Mouse (Mus musculus) macrophage (primary cell): Measurements from ENCODE around the gene Gm20662. TPM values are rescaled to one million over a fixed set of nuclear protein-coding genes. Genes with fewer than 3 reads are reported as not detected.
A peak's percentile ranks its signal among the peaks of the same experiment; 100 is the strongest.

Experiments used
- H3K27ac ChIP-seq: fragments of 350-480 bp; formaldehyde crosslinking; 2 replicates; pipeline ENCODE4 v1.9.0; 2021
- H3K36me3 ChIP-seq: fragments of 350-480 bp; formaldehyde crosslinking; 2 replicates; pipeline ENCODE4 v1.9.0; 2021; ENCODE audit errors: inconsistent target
- H3K4me3 ChIP-seq: fragments of 350-480 bp; formaldehyde crosslinking; 2 replicates; pipeline ENCODE4 v1.9.0; 2021; ENCODE audit errors: inconsistent target
- H3K79me2 ChIP-seq: fragments of 350-480 bp; formaldehyde crosslinking; 2 replicates; pipeline ENCODE4 v1.9.0; 2021; ENCODE audit errors: inconsistent target
- WGBS: methylation state at CpG from one replicate; pipeline ENCODE4 v1.1.7; 2026; ENCODE audit warnings: inconsistent platforms; ENCODE audit not compliant: missing documents; 5-methylcytosine and 5-hydroxymethylcytosine counted together
- polyA plus RNA-seq: library from polyadenylated mRNA; stranded (reverse); fragments of 250-400 nt; gene quantifications from 3 replicates; pipeline ENCODE4 v1.2.4, GENCODE M21; 2018; ENCODE audit warnings: inconsistent platforms
- total RNA-seq, 78 experiments: library from RNA; depleted of rRNA; stranded (reverse); fragments of 250-400 nt; gene quantifications; 1 replicate in 9 of 78; 2 replicates in 24 of 78; 3 replicates in 43 of 78; 4 replicates in 2 of 78; pipeline ENCODE4 v1.2.4; 2018; ENCODE audit warnings: inconsistent platforms in 56 of 78

Gm20662 gene
- 1 to 10 TPM in 15 of 26 experiments, under 1 TPM in 7, not detected in 4; 0.46 to 5.0 (median 1.7) TPM for total RNA-seq (2018; cell fraction: chromatin; rRNA removed)
- total RNA-seq (2018; cell fraction: cytosol; rRNA removed): 1 to 10 TPM in 17 of 26 experiments, under 1 TPM in 7, not detected in 2; 0.59 to 3.3 (median 1.7) TPM
- total RNA-seq (2018; cell fraction: nucleus; rRNA removed): 1 to 10 TPM in 14 of 26 experiments, under 1 TPM in 1, not detected in 11; 0.75 to 6.9 (median 2.0) TPM
- polyA plus RNA-seq: 1.0 to 1.3 TPM in 2 of 3 replicates, not detected in the other

DNA sequence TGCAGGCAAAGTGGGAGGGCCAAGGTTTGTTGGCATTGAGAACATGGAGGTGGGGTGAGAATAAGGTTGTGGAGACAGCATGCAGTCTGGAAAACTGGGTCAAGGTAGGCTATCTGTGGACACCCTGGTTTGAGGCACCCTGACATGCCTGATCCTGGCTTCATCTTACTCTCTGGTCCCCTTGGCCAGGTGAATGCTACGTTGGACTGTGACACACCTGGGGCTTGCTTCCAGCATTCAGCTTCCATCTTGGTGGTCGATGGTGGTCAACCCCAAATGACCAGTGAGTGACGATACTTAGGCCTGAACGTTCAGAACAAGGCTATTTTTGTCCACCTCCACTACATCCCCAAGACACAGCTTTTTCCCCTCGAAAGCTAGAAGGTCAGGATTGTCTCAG lies at the start of gene Gm20662:
Gene Gm20662 (plus strand): TSS at position 301 of the 400 bp plus-strand sequence.
- Histone ChIP-seq H3K79me2 (no peaks in the 10 kb centered on the region), H3K36me3 (no peaks in the 10 kb centered on the region), H3K4me3 (no peak within 1 kb of the TSS), H3K27ac (peak within 1 kb of the TSS; percentile 66)
- 92% methylated on average over 5 of the region's 5 CpGs for WGBS

DNA sequence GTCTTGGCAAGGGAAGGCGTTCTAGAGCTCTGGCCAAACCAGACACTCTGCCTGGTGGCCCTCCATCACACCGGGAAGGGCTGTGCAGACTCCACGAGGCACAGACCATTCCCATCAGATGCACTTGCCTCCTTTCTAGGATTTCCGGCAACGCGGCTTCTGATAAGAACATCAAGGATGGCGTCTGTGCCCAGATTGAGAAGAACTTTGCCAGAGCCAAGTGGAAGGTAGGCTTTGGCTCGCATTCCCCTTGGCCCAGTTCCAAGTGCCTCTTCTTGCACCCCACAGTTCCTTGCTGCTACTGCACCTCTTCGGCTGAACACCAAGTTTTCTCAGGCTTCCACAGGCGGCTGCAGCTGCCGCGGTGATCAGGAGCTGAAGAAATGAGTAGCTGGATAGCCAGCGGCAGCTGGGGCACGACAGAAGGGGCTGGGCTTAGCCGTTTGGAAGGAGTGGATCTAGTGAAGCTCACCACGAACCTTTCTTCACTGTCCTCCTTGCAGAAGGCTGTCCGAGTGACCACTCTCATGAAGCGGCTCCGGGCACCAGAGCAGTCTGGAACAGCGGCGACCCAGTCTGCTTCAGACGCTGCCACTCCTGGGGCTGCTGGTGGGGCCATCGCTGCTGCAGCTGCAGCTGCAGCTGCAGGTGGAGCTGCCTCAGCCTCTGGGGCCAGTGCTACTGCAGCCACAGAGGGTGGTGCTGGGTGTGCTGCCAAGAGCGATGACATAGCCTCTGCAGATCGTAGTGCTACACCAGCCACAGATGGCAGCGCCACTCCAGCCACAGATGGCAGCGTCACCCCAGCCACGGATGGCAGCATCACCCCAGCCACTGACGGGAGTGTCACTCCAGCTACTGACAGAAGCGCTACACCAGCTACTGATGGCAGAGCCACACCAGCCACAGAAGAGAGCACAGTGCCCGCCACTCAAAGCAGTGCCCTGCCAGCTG lies 48.6 kb upstream of the Gm20662 start:
- Histone ChIP-seq H3K27ac (no peak overlapping the region), H3K79me2 (peaks cover 16% of the 10 kb centered on the region), H3K4me3 (no peak overlapping the region), H3K36me3 (no peaks in the 10 kb centered on the region)
- WGBS: 87% methylated on average over 31 of the region's 31 CpGs

DNA sequence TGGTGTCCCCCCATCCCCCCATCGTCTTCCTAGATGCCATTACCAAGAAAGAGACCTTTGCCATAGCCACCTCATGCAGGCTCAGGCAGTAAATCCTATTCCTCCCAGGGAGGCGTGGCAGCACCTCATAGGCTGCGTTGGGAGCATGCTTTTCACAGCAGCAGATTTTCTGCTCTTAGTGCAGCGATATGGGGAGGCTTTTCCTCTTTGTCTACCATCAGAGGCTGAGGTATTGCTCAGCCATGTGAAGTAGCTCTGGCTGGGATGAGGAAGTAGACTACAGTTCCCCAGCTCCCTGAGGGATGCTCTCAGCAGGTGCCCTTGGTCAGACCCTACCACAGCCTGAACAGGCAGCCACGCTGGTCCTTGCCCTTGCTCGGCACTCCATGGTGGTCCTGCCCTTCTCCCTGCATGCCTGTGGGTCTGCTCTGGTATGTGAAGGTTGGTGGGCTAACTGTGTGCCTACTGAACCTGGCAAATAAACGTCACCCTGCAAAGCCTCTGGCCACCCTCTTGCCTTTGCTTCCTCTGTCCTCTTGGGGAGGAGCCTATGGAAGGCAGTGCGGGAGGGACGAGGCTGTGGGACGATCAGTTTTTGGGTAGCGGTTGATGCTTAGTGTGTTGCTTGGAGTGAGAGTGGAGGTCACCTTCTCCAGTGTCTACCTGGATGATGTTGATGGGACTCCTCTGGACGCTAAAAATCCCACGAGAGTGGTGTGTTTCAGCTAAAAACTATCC lies 46.8 kb upstream of the Gm20662 start:
- 85% methylated on average over 13 of the region's 13 CpGs for WGBS

DNA sequence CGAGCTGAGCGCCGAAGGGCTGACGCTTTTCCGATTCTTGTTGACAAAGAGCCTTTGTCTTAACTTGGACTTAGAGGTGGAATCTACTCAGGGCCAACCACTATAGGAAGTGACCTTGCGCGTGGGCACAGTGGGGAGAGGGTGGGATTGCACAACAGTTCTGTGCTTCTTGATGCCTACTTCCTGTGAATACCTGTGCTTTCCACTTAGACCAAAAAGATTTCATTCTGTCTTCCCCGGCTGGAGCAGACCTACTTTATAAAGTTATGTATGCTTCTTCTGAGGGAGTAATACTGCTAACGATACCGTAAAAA lies 46.3 kb upstream of the Gm20662 start, which contains the start of gene Traip:
Gene Traip (plus strand): TSS at position 215 of the 314 bp plus-strand sequence.
- Histone ChIP-seq H3K27ac (peak within 1 kb of the TSS; percentile 34), H3K36me3 (no peaks in the 10 kb centered on the region), H3K79me2 (peaks cover 39% of the 10 kb centered on the region), H3K4me3 (peak within 1 kb of the TSS; percentile 84)
- WGBS: 76% methylated on average over 10 of the region's 10 CpGs

More for the DNA sequence above, 46.8 kb upstream of the Gm20662 start:
- peaks cover 35% of the 10 kb centered on the region for H3K79me2 ChIP-seq
- H3K36me3 ChIP-seq: no peaks in the 10 kb centered on the region
- no peak overlapping the region for H3K4me3 ChIP-seq
- H3K27ac ChIP-seq: no peak overlapping the region

DNA sequence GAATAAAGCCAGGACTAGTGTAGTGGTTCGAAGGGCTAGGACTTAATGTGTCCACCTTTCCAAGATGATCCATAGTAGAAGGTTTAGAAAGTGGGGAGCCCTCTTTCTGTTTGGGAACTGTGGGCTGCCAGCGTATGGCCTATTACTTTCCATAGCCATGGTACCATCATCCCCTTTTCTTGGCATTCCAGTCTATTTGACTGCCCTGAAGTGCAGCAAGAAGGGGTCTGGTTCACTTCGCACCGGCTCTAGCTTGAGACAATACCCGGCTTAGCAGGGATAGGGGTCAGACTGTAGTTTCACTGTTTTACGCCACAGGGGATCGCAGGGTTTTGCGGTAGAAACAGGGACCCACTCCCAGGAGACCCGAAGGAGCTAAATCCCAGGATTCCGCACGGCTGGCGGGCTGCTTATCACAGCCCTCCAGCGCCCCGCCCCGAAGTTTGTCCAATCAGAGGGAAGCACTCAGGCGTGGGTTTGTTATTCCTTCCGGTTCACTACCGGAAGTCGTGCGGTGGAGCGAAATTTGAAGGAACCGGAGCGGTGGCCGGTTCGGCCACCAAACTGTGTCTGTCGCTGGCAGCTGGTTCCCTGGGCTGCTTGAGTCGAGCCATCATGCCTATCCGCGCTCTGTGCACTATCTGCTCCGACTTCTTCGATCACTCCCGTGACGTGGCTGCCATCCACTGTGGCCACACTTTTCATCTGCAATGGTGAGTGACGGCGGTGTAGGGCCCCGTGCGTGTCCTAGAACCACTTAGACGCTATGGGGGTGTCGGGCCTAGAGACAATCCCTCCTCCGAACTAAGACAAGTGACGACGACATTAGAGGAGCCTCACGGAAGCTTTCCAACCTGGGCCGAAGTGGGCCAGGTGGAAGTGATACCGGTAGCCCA lies 45.4 kb upstream of the Gm20662 start:
- Histone ChIP-seq H3K4me3 (peak overlapping the region; percentile 84), H3K27ac (peak overlapping the region; percentile 34), H3K36me3 (no peaks in the 10 kb centered on the region), H3K79me2 (peaks cover 39% of the 10 kb centered on the region)
- 25% methylated on average over 45 of the region's 45 CpGs for WGBS

- H3K79me2 ChIP-seq: peaks cover 39% of the 10 kb centered on the region
- H3K4me3 ChIP-seq: no peak overlapping the region
- 90% methylated on average over 6 of the region's 6 CpGs for WGBS
- H3K36me3 ChIP-seq: no peaks in the 10 kb centered on the region
- no peak overlapping the region for H3K27ac ChIP-seq
Measured at GRCm38 (mm10) chr9:107955613-107956289, 40.4 kb upstream of the Gm20662 start.

GRCm38 (mm10) chr9:107957141-107957540 lies 39.0 kb upstream of the Gm20662 start:
- no peak overlapping the region for H3K27ac ChIP-seq
- 91% methylated on average over 6 of the region's 6 CpGs for WGBS
- H3K79me2 ChIP-seq: peaks cover 26% of the 10 kb centered on the region
- no peak overlapping the region for H3K4me3 ChIP-seq
- H3K36me3 ChIP-seq: no peaks in the 10 kb centered on the region

GRCm38 (mm10) chr9:107959896-107960295 lies 36.3 kb upstream of the Gm20662 start:
- no peaks in the 10 kb centered on the region for H3K79me2 ChIP-seq
- H3K4me3 ChIP-seq: no peak overlapping the region
- no peak overlapping the region for H3K27ac ChIP-seq
- no peaks in the 10 kb centered on the region for H3K36me3 ChIP-seq
- 94% methylated on average over 6 of the region's 6 CpGs for WGBS

- no peak overlapping the region for H3K4me3 ChIP-seq
- WGBS: 53% methylated on average over 4 of the region's 4 CpGs
- H3K27ac ChIP-seq: no peak overlapping the region
- H3K36me3 ChIP-seq: no peaks in the 10 kb centered on the region
- H3K79me2 ChIP-seq: no peaks in the 10 kb centered on the region
Measured at GRCm38 (mm10) chr9:107960928-107961327, 35.2 kb upstream of the Gm20662 start.

DNA sequence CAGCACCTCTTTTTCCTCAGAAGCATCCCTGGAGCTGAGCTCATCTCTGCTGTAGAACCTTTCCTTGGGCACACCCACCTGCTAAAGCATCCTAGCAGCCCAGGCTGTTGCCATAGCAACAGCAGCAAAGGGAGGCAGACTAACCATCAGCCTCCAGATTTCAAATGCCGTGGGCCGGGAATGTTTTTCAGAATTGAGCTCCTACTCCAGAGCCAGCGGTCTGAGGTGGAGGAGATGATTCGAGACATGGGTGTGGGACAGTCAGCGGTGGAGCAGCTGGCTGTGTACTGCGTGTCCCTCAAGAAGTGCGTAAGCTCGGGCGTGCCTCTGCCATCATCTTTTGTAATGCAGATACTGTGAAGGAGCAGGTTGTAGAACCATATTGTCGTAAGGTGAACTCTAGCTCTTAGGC lies 34.8 kb upstream of the Gm20662 start:
- 94% methylated on average over 10 of the region's 10 CpGs for WGBS
- no peak overlapping the region for H3K4me3 ChIP-seq
- H3K27ac ChIP-seq: no peak overlapping the region
- H3K79me2 ChIP-seq: no peaks in the 10 kb centered on the region
- no peaks in the 10 kb centered on the region for H3K36me3 ChIP-seq

DNA sequence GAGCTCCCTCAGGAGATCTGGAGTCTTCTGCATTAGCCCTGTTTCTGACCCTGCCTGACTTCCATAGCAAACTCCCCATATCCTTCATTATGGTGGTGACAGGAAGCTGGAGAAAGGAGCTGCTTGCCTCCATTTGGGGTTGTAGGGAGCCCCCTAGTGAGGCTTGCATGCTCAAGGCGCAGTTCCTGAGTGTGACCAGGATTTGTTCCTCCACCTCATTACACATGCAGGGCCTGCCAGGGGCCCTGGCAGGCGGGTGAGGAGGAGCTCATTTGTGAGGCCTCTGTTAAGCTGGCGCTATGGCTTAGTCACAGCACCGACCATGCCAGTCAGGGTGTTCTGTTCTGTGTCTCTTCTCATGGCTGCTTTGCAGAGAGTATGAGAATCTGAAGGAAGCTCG lies 34.3 kb upstream of the Gm20662 start:
- Histone ChIP-seq H3K36me3 (no peaks in the 10 kb centered on the region), H3K27ac (no peak overlapping the region), H3K79me2 (no peaks in the 10 kb centered on the region), H3K4me3 (no peak overlapping the region)
- 72% methylated on average over 5 of the region's 5 CpGs for WGBS

- Histone ChIP-seq H3K79me2 (no peaks in the 10 kb centered on the region), H3K27ac (no peak overlapping the region), H3K36me3 (no peaks in the 10 kb centered on the region), H3K4me3 (no peak overlapping the region)
- 88% methylated on average over 9 of the region's 9 CpGs for WGBS
Measured at GRCm38 (mm10) chr9:107962916-107963315, 33.2 kb upstream of the Gm20662 start.

GRCm38 (mm10) chr9:107963700-107964099 lies 32.4 kb upstream of the Gm20662 start:
- 11% methylated on average over 5 of the region's 5 CpGs for WGBS
- Histone ChIP-seq H3K79me2 (no peaks in the 10 kb centered on the region), H3K4me3 (no peak overlapping the region), H3K36me3 (no peaks in the 10 kb centered on the region), H3K27ac (no peak overlapping the region)
